Mouse (Mus musculus) c-Kit-positive CD71-positive TER-119-positive erythroid progenitor cells, embryonic 14.5 days (primary cell): ENCODE data around the gene Uspl1.

ENCODE experiments used
- DNase-seq: peaks from one replicate; pipeline ENCODE4 v3.0.0-alpha.2; 2013; ENCODE audit warnings: low spot score

Uspl1 gene

GRCm38 (mm10) chr5:149168816-149169215, 15.3 kb upstream of the Uspl1 start:
- DNase-seq: no peak

GRCm38 (mm10) chr5:149170841-149171588, 13.1 kb upstream of the Uspl1 start:
- no peak for DNase-seq

GRCm38 (mm10) chr5:149172246-149172645, 11.9 kb upstream of the Uspl1 start:
- no peak for DNase-seq

DNA sequence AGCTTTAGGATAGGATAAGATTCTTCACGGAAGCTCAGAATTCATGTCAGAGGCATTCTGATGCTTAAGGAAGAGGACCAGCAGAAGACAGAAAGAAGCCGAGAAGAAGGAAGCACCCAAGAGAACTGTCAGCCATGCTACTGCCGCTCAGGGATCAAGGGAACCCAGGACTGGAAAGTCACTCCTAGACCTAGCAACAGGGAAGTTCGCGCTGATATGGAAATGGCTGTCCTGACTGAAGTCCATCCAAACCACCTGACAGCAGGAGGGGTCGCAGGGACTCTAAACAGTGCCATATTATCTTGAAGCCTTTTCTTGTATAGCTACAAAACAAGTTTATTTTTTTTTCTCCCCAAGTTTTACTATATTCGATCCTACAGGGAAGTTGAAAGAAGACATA, 9.6 kb upstream of the Uspl1 start:
- no peak for DNase-seq

DNA sequence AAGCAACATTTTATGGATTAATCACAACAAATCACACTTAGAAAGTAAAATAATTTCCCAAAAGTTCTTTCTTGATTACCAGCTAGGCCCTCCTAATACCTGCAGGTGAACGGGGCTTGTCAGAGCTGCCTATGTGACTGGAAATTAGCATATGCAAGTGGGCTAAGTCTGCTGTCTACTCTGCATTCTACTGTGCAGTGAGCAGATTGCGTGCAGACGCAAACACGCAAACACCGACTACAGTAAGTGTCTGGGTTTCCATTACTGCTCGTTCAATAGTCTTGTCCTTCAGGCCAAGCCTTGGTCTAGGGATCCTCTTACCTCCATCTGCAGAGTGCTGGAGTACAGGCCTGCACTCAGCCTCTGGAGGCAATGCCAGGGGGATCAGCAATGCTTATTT, 8.4 kb upstream of the Uspl1 start:
- DNase-seq: no peak

DNA sequence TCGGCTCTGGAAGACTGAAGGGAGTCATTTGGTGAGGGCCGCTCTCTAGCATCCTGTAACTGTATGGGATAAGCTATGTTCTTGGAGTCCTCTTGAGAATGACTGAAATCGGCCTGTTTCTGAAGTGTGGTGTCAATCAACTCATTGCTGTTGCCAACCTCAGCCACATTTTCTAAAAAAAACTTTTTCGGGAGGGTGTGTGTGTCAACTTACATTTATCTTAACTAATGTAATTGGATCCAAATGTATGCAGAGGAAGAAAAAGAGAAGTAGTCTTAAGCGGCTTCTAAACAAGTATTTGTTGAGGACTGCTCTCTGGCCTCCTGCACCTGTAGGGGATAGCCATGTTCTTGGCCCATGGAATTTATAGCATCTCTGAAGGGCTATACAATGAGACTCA, 6.1 kb upstream of the Uspl1 start:
- no peak for DNase-seq

GRCm38 (mm10) chr5:149179826-149180225, 4.3 kb upstream of the Uspl1 start:
- DNase-seq: no peak

GRCm38 (mm10) chr5:149182186-149182870, 1.8 kb upstream of the Uspl1 start:
- DNase-seq: no peak

DNA sequence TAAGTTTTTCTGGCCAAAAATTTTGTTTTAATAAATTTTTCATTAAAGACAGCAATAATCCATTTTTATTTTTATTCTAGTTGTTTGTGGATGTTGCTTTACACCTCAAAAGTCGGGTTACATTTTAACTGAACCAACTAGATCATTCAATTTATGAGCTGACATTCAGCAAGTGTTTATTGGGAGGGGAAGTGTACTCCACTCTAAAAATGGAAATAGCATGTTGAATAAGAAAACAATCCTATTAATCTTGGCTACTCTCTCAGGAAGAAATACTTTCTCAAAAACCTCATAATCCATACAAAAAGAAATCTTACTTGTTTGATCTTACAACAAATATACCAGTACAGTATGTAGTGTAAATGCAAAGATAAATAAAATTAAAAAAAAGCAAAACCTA, 1.0 kb upstream of the Uspl1 start:
- peak; percentile 36 for DNase-seq

GRCm38 (mm10) chr5:149183721-149184103, 438 bp upstream of the Uspl1 start:
- no peak for DNase-seq

DNA sequence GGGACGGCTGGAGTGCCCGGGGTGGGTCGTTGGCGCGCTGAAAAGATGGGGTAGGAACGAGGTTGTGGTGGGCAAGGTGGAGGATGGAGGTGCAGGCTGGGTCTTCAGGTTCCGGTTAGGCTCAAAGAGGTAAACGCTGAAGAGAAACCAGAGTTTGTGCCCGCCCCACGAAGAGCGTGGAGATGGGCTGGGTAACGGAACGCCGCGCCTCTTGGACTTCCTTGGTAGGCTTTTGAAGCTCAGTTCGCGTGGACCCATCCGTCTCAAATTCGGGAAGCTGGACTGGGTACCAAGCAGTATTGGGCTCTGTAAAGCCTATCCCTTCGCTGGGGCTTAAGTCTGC, 665 bp downstream of the Uspl1 start:
- DNase-seq: no peak

DNA sequence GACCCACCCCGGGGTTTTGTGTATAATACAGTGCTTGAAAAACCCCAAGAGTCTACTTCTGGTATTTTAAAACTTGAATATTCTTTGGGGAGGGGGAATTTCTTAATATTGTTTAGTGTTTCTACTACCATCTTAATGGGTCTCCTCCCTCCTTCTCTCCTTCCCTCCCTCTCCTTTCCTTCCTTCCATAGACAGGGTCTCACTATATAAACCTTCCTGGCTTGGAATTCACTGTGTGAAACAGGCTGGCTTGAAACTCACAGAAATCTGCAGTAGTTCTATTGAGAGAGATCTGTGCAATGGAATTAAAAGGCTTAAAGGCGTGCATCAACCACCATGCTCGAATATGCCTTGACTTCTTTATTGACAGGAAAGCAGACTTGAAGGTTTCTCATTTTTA, 1.7 kb downstream of the Uspl1 start:
- DNase-seq: no peak

DNA sequence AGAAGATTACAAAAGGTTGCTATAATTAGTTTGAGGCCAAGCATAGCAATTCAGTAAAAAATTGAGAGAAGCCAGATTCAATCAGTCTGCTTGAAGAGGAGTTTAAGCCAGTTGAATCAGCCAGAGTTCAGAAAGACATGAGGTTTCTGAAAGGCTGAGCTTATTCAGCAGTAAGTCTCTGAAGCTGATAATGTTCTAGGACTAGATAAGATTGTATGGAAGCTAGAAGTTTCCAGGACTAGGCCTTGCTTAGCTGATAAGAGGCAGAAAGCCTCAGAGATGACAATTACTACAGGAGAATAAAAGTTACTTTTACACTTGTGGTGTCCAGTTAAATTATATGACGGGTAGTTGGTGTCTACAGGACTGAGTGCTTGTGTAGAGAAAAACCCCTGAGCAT, 6.0 kb downstream of the Uspl1 start:
- no peak for DNase-seq

GRCm38 (mm10) chr5:149196611-149197010, 12.5 kb downstream of the Uspl1 start:
- DNase-seq: no peak

DNA sequence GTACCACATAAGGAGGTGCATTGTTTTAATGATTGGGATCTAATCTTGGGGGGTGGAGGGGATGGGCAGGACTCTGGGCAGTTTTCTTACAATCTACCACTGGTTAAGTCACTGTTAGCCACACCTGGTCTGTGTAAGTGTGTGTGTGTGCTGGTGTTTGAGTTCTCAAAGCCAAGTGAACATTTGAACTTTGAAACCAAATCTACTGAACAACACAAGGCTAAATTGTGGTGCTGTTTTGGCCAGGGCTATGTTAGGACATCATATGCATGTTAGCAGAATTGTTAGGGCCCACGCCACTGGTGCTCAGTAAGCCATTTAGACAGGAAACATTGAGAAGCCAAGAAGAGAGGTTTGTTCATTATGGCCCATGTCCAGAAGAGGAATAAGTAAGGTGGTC, 14.6 kb downstream of the Uspl1 start:
- no peak for DNase-seq

- DNase-seq: no peak
Measured at GRCm38 (mm10) chr5:149202941-149203340, 18.8 kb downstream of the Uspl1 start.

DNA sequence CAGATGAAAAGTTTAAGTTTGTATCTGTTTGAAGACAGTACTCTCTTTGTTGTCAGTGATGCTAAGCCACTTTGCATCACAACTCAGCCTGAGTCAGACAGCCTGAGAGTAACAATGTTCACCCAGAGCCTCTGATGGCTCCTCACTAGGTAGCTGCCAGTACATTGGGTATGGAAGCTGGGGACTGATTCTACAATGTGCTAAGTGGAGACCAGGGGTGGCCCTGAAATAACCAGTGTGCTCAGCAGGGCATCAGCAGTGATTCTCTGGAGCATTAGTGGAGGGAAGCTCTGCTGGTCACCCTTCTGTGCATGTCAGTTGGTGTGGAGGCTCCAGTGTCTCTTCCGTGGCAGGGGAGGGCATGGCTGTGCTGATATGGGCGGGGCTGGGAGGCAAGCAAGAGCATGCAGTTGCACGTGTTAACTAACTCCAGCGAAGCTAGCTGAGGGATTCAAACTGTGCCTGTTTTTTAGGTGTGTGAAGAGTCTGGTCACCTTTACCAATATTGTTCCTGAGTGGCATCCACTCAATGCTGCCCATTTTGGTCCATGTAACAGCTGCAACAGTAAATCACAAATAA, 19.7 kb downstream of the Uspl1 start:
- no peak for DNase-seq

DNA sequence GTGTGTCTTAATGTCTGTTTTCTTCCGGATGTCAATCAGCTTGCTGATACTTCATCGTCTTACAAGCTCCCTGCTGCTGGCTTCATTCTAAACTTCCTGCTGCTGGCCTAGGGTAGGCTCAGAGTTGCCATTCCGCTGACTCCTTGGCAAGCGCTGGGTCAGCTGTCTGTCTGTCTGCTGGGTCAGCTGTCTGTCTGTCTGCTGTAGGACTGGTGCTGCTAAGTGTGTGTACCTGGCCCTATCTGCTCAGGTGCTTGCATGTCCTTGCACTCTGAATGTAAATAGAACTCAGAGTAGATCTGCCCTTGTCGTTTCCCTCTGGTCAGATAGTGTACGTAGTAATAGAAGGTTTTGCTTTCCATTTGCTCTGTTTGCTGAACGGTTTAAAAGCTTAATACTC, 20.7 kb downstream of the Uspl1 start:
- DNase-seq: no peak

DNA sequence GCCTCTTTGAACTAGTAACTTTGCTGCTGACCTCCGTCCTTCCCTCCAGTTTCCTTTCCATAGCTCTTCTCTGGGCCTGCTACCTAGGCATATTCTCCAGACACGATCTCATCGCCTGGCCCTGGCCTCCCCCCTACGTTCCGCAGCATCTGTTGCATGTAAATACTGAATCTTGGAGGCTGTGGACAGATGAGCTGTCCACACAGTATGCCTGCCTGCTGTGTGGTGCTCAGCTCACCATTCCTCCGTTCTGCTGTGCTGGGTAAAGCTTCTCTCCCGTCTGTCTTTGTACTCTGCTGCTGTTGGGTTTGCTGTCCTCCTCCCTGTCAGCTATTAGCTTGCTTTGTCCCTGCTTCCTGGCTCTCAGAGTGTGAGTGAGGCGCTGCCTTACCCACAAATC, 21.1 kb downstream of the Uspl1 start:
- no peak for DNase-seq

DNA sequence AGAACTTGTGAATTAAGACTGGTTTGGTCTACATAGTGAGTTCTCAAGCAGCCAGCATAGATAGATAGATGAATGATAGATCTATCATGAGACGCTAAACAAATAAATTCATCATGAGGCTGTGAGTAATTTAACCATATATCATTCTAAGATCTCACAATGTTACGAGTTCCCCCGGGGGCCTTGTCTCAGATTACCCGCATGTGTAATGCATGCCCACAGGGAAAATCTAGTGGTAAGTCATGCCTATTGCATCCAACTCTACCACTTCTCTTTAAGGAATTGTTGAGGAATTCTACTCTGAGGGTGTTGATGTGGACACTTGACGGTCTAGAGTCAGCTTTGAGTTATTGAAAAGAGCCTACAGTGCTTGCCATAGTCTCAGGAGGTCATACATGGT, 22.1 kb downstream of the Uspl1 start:
- DNase-seq: no peak

- no peak for DNase-seq
Measured at GRCm38 (mm10) chr5:149207661-149208060, 23.5 kb downstream of the Uspl1 start.

- DNase-seq: no peak
Measured at GRCm38 (mm10) chr5:149208776-149209175, 24.6 kb downstream of the Uspl1 start.

DNA sequence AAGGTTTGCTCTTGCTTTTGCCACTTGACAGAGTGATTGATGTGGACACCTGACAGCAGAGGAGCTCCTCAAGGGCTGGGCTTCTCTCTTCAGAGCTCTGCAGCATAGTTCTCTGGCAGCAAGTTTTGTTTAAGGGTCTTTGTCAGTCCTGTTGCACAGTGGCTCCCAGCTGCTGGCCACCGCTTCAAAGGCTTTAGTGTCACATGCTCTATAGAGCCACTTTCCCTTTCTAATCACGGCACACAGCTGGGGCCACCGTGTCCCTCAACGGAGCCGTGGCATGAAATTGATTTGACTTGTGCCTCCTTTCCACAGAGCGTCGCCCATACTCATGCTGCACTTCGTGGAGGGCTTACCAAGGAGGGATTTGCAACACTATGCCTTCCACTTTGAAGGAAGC, 25.2 kb downstream of the Uspl1 start:
- no peak for DNase-seq

GRCm38 (mm10) chr5:149211041-149211440, 26.9 kb downstream of the Uspl1 start:
- no peak for DNase-seq
